Mouse (Mus musculus) 3T3-L1 (cell line): ENCODE results near the gene Gm28047.
"Not testable (repeated sequence)": the region's sequence is repeated elsewhere in the genome, so short reads cannot be mapped to it uniquely, and the experiment has no call there.

Source experiments
- DNase-seq: peaks from one replicate; pipeline ENCODE4 v3.0.0-alpha.2; 2015; ENCODE audit warnings: low read depth, low spot score

Gm28047 gene

DNA sequence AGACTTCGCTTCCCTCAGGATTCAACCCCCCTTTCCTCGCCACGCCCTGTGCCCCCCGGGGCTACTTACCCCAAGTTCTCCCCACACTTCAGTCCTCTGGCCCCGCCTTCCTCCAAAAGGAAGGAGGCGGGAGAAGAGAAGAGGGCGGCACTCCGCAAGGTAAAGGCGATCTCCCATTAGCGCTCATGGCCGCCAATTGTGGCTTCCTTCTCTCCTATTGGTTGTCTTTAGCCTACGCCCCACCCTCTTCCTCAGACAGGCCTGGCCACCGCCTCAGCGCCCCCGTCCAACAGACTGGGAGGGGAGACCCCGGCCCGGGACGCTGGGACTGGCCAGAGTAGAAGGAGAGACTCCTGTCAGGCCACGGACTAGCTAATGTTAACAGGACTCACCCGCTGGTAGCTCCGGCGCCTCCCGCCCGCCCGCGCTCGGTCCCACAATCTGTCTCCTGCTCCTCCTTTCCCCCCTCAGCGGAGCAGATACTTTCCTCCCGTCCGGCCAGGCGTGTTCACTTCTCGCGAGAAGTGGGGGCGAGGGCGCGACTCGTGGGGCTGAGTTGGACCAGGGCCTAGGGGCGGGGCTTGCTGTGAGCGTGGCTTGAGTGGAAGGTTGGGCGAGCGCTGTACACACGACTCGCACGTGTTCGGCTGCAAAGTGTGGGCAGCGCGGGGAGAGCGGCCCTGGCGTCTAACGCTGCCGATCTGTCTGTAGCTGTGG is at the start of gene Gm28047, which contains the start of gene Atf7:
Gene Gm28047, minus strand, starts transcription at position 98 of the 717 bp plus-strand sequence.
Gene Atf7, minus strand, starts transcription at position 495 of the 717 bp plus-strand sequence.
- DNase-seq: peak; percentile 99

DNA sequence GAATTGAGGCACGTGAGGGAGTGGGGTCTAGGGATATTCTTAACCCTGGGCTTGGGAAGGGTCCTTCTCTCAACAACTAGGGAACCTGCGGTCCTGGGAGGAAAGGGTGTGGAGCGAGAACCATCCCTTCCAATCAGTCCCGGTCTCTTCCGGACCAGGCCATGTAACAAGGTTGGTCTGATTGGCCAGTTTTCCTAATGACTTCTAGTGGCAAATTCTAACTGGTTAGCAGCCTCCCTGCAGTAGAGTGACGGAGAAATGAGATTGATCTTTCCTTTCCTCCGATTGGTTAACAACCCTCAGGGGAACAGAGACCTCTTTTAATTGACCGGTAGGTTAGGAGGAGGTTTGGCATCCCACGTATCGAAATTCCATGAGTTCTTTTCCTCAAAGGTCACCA is 48.7 kb upstream of the Gm28047 start:
- DNase-seq: peak; percentile 82

DNA sequence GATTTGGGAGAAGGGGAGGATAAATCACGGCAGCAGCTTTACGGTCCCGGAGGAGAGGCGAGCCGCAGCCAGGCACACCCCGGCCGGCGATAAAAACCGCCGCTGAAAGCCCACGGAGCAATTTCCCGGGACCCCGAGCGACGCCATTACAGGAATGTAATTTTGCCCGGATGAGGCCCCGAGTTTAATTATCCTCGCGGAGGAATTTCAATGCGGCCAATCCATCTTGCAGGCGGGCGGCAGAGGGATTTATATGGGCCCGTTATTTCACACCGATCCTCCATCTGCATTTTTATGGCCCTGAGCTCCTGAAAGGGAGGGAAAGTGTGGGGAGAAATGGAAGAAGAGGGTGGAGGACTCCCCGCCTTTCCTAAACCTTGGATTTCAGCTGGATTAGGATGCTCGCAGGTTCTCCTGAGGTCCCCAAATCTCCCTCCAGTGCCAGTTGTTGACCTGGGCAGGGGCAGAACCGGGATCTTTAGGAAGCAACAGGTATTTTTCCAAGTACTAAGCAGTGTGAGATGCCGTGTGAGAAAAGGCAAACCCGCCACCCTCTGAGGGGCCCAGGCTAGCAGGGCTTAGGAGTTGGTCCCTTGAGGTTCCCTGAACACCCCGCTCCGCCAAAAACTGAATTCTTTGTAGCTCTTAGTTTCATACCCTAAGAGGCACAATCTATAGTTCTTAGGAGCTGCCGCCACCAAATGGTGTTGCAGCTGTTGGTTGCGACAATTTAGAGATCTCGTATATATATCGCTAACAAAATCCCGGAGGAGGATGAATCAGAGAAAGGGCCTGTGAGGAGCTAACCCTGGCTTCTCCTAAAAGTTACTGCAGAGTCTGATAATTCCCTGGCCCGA is 47.6 kb upstream of the Gm28047 start, which contains the start of gene Atp5g2:
Gene Atp5g2, minus strand, starts transcription at position 138 of the 857 bp plus-strand sequence.
- DNase-seq: peak; percentile 72

DNA sequence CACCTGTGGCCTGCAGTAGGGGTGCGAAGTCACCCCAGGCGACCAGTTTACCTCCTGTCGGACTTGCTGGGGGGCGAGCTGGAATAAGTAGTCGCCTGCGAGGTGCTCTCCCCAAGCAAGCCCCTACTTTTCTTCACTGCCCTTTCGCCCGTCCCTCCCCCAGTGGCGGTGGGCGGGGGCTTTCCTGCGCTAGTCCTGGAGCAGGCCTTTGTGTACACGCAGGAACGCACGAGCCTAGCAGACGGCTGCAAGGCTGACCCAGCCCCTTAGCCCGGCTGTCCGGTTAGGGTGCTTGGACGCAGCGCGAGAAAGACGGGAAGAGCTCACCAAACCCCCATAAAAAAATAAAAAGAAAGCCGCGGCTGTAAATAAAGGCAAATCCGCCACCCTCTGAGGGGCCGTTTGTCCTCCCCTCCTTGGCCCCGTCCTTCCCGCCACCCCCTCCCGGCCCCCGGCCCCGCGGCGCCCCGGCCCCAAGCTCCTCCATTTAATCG is 46.9 kb upstream of the Gm28047 start:
- peak; percentile 77 for DNase-seq

DNA sequence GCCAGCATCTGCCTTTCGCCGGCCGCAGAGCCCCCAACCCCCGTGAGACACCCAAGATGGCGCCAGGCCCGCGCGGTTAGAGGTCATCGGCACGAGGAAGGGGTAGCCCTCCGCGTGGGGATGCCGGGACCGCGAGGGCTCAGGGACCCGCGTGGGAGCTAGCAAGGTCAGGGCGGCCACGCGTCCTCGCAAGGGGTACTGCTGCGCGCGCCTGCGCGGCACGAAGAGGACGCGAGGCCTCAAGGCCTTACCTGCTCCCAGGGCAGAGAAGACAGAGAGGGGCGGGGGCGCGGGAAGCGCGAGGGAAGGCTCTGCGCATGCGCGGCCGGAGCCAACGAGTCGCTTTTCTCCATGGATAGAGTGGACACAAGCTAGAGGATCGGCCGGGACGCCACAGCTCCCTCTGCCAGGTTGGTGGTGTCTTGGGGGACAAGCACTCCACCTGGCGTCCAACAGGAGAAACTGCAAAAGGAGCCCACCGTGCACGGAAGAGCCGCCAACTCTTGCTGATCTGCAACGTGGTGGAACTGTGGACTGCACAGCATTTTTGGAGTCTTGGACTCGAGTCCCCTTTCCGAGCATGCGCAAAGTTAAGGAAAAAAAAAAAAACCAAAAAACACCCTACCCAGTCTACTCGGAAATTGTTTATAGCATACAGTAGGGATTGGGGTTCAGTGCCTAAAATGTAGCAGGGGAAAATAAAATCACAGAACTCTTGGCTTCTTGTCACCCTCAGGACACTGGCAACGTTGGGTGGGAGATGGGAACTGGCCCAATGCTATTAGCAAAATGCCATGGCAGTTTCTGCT is 46.1 kb upstream of the Gm28047 start:
- DNase-seq: peak; percentile 99

DNA sequence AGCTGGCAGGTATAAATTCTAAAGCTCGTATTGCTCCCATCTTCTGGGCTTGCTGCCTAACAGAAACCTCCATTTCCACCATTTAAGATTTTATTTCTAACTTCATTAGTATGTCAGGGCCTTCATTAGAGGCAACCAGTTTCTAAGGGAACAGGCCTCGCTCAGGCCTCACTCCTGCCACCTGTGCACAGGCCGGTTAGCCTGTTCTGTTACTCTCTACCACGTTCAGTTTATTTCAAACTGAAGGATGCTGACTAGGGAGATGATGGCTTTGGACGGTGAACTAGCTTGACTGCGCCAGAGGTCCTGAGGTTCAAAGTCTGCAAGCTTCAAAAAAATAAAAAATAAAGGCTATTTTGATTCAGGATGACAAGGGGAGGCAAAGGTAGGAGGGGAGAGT is 45.4 kb upstream of the Gm28047 start:
- DNase-seq: peak; percentile 53

DNA sequence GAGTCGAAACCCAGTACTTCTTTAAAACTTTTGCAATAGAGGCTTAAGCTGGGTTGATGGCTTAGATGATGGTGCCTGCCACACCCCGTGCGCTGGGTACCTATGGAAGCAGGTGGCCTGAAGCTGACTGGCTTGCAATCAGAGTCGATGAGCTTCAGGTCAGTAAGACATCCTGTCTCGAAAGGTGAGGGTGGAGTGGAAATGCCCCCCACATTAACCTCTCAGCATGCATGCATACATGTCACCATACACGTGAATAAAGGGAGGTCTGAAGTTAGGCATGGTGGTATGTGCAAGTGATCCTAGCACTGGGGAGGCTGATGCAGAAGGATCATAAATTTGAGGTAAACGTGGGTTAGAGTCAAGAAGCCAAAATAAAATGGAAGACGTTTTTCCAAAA is 44.7 kb upstream of the Gm28047 start:
- DNase-seq: no peak

DNA sequence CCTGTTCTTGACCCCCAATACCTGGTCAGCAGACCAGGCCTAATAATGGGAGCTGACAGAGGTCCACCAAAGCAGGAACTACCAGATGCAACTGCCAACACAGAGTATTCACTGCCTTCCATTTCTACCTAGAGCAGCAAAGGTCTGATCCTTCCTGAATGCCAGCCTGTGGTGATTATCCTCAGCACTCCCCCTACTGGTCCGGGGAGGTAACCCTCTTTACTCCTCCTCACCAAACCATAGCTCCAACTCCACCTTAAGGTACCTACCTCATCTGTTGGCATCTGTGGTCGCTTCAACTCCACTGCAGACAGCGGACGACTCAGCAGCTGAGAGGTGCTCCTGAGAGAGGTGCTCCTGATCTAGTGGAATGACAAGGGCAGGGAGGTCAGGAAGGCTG is 40.6 kb upstream of the Gm28047 start:
- peak; percentile 92 for DNase-seq

DNA sequence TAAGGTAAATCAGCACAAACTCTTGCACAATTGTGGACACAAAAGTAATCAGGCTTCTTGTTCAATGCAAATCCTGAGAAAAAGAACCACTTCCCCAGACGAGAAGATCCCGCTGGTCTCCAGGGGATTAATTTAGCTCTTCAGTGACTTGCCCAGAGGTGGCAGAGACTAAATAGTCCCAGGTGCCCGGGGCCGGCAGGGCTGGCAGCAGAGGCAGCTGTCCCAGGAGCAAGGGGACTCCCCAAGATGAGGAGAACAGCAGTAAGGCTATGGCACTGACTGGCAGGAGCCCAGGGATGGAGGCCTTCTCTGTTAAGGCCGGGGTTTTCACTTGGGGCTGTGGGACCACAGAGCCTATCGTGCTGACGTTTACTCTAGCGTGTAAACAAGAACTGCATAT is 39.0 kb upstream of the Gm28047 start:
- DNase-seq: no peak

DNA sequence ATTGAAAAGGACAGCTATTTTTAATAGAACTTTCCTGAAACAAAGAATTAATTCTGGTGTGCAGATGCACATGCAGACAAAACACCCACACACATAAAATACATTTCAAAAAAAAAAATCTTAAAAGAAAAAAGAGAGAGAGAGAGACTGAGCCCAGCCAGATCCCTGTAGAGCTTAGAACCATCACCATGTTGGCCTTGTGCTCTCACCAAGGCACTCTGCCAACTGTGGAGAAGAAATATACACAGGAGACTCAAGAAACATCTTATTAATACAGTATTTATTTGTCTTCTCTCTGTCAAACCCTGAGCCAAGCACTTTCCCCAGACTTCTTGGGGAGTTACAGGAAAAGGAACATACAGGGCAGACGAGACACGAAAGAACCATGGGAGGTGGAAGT is 37.7 kb upstream of the Gm28047 start:
- DNase-seq: not testable (repeated sequence)

DNA sequence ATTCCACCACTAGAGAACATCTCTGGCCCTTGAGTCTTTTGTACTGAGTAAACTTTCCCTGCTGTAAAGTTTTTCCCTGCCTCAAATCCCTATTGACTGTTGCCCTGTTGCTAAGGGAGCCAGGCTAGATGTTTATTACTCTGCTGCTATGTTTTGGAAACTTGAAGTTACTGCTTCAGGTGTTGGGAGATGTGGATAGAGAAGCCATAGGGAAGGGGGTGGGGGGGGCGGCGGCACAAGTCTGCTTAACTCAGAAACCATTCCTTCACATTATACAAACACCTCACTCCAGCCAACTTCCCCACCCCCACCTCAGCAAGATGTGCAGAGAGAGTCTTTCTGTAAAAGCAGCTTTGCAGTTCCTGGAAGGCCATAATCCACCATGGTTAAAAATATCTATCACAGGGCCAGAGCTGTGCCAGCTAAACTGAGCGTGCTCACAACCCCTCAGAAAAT is 33.1 kb upstream of the Gm28047 start:
- DNase-seq: peak; percentile 50

DNA sequence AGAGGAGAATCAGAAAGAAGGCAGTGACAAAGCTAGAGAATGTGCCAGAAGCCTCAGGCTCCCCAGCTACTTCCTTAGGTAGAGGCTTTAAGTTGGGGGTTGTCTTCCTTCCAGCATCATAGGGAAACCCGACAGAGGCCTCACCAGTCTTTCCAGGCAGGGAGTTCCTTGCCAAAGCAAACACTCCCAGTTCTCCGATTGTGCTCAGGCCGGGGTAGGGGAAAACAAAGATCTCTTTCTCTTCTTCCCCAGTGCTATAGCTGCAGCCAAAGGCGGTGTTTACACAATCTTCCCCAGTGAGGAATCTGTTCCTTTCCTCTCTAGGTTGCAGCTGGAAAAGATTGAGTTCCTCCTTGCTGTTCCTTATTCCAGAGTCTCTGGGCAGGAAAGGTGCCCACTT is 31.8 kb upstream of the Gm28047 start:
- DNase-seq: peak; percentile 98

DNA sequence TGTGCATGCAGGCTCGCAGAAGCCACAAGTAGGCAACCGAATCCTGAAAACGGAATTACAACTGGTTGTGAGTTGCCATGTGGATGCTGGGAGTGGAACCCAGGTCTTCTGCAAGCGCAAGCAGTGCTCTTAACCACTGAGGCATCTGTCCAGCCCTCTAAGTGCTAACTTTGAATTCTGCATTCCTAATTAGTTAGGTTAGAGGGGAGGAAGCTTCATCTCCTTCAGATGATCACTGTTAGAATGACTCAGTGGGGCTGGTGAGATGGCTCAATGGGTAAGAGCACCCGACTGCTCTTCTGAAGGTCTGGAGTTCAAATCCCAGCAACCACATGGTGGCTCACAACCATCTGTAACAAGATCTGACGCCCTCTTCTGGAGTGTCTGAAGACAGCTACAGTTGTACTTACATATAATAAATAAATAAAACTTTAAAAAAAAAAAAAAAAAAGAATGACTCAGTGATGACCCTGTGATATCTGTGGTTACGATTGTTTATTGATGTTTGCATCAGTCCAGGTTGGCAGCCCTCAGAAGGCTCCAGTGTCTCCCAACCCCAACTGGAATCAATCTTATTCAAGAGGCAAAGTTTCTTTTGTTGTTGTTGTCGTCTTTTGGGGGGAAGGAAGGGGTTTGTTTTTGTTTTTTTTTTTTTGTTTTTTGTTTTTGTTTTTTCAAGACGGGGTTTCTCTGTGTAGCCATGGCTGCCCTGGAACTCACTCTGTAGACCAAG is 27.2 kb upstream of the Gm28047 start:
- peak; percentile 74 for DNase-seq

DNA sequence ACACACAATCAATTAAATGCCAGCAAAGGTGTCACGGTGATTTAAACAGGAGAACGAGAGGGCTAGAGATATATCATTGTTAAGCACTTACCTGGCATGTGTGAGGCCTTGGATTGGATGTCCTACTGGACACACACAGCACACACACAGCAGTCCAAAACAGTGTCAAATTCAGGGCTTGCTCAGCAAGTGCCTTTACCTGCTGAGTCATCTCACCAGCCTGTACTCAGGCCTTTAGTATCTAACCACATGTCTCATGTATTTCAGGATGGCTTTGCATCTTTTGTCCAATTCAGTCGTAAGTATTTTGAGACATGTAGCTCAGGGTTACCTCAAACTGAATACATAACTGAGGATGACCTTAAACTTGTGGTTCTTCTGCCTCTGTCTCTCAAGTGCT is 26.2 kb upstream of the Gm28047 start:
- peak; percentile 83 for DNase-seq

DNA sequence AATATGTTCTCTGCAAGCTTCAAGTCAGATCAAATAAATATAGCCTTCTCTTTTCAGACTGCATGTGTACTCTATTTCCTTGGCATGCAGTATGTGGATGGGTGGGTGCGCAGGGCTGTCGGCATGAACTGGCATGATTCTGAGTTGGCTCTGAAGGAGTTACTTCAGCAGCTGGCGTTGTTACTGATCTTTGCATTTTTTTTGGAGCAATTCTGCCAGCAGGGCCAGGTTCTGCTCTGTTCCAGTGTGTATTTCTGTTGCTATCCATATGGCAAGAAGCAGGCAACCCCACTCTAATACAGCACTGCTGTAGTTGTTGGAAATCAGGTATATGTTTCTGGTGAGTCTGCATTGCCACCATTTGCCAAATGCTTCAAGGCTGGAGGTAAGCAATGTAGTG is 10.9 kb upstream of the Gm28047 start:
- no peak for DNase-seq

DNA sequence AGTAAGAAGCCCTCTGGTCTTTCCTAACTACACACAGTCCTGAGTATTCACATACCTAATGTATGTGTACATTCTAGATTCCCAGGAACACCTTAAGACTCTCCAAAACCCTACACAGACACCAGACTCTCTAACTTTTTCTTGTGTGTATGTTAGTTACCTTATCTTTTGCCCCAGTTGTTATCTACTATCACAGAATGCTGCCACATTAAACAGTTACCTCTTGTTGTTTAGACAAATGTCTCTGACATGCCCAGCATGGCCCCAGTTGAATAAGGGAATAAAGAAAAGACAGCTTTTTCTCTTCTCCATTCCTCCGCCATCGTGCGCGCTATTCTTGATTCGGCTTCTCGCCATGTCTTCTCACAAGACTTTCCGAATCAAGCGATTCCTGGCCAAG is 9.8 kb upstream of the Gm28047 start:
- no peak for DNase-seq

DNA sequence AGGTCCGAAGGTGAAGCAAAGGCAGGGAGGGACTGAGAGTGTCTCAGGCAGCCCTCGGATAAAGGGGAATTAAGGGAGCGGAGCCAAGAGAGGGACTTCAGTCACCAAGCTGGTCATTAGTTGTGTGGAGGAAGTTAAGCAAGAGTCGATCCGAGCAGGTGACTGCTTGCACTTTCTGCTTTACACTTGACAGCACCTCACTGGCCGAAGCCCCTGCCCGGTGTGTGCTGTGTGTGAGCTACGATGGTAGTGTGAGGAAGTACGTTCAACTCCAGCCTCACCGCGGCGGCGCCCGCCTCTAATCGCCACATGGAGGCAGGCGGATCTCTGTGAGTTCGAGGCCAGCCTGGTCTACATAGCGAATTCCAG is 804 bp upstream of the Gm28047 start:
- DNase-seq: no peak

DNA sequence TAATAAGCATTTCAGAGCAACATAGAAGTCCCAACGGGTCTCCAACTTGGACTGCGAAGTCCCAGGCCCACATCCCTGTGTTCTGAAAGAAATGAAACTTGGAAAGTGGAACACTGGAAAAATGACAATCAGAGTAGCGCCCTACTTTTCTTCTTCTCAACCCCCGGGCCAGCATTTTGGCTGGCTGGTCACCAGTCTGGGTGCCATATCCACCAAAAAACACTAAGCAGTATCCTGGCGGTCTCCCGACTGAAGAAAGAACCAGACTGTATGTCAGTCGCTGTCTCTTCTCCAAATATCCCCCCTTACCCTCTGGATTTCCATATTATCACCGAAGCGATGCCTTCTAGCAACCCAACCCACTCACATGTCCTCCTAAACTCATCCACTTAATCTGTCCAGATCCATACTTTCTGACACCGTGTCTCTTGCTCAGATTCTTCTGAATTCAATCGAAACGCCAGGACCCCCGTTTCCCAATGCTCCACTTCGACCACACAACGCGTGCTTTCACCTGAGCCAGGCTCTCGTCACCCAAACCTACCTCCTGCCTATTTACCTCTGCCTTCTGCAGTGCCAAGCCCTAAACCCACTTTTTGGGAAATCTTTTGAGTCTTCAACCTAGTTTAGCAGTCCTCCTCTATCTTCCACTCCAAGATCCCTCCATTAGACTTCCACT is 437 bp downstream of the Gm28047 start:
- DNase-seq: peak; percentile 56

DNA sequence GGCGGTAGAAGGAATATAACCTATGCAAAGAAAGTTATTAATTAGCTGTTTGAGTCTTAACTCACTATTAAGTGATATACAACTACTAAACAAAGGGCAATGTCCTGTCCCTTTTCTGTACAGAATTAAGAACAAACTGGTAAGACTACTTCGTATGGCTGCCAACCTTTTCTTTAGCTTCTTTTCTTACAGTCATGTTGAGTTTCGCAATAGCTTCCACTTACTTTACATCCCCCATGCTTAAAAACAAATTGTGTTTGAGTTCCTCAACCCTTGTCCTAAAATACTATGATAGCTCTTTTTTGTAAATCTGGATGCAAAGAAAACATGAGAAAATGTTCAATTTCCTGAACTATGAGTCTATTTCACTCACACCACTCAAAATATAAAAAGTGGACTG is 1.7 kb downstream of the Gm28047 start:
- peak; percentile 35 for DNase-seq

DNA sequence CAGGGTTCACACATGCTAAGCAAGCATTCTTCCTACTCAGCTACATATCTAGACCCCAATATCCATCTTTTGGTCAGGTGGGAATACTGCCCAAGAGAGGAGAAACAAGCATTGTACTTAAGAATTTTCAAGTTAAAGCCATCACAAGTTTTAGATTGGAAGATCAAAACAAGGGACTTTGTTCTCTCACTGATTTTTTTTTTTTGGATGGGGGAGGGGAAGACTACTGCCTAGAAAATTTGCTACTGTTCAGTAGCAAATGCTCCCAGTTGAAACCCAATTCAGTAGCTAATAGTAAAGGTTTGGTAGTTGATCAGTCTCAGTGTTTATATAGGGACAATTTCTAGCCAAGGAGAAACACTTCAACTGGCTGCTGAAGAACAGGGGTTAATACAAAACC is 2.3 kb downstream of the Gm28047 start:
- no peak for DNase-seq
